Mouse (Mus musculus): ENCODE data around the gene Slc8a1. TPM values are rescaled to one million over a fixed set of nuclear protein-coding genes. Genes with fewer than 3 reads are reported as not detected.

Gene Slc8a1
- total and polyA plus RNA-seq, 3 experiments, result 0.11 TPM; not detected in 2

DNA sequence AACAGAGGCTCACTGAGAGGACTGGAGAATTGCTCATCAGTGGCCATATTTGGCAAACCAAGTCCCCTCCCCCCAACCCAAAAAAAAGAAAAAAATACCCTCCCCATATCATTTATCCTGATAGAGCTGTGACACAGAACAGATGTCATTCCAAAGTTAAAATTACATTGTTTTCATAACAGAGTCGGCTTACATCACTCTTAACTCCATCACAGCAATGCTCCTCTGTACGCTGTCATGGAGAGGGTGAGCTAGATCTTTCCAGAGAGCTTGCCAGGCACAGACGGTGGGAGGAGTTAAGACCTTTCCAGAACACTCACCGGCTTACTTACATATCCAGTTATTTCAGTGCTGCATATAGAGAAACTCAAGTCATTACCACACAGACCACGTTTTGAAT, 269.2 kb downstream of the Slc8a1 start:
- no peak overlapping the region for H3K4me3 ChIP-seq (ENCODE audit: low read depth, low read length)
- H3K27me3 ChIP-seq (ENCODE audit: insufficient read depth, low read length), result no peaks in the 10 kb centered on the region
- DNase-seq (ENCODE audit: low spot score), result no peak
- no peak for TF ChIP-seq GATA2 (IDR thresholded peaks at IDR 0.05; ENCODE audit: borderline replicate concordance, low read depth, low read length)
- TF ChIP-seq CTCF (IDR thresholded peaks at IDR 0.05; ENCODE audit: low read depth, low read length), result no peak
- no peak for TF ChIP-seq POLR2AphosphoS5 (IDR thresholded peaks at IDR 0.05; ENCODE audit: insufficient replicate concordance, low read depth, low read length)
- no peak for TF ChIP-seq GATA1 (IDR thresholded peaks at IDR 0.05; ENCODE audit: borderline replicate concordance, low read length)
- no peak for TF ChIP-seq TAL1 (conservative IDR thresholded peaks at IDR 0.05; ENCODE audit: low read depth, low read length)
- peaks cover 4% of the 10 kb centered on the region; the same call in 1 of the 2 replicates for H3K9me3 ChIP-seq (replicated peaks)
- H3K36me3 ChIP-seq (replicated peaks), result no peaks in the 10 kb centered on the region
- ATAC-seq (ENCODE audit: extremely low read depth, insufficient number of reproducible peaks, low FRiP score, poor library complexity, severe bottlenecking), result no peak
- no peaks in the 10 kb centered on the region for H3K4me1 ChIP-seq (ENCODE audit: insufficient read depth, low read depth, low read length)

DNA sequence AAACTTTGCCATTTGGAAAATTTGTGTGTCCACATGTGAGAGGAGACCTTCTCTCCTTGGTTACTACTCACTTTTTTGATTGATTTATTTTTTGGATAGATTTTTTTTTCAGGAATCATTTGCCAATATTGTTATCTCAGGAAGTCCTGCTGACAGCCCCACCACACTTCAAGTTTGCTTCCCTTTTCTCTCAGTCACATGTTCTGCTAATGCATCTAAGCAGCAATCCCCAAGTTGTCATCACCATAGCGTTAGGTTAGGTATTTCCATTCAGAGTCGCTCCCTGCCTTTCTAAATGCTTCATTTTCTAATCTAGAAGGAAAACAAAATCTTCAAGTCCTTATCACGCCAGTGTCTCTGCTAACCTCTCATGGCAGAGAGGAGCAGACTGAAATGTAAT, 278.8 kb downstream of the Slc8a1 start:
- DNase-seq (ENCODE audit: low spot score), result no peak
- no peak for TF ChIP-seq GATA1 (IDR thresholded peaks at IDR 0.05; ENCODE audit: borderline replicate concordance, low read length)
- no peak for TF ChIP-seq GATA2 (IDR thresholded peaks at IDR 0.05; ENCODE audit: borderline replicate concordance, low read depth, low read length)
- TF ChIP-seq POLR2AphosphoS5 (IDR thresholded peaks at IDR 0.05; ENCODE audit: insufficient replicate concordance, low read depth, low read length), result no peak
- TF ChIP-seq TAL1 (conservative IDR thresholded peaks at IDR 0.05; ENCODE audit: low read depth, low read length), result no peak
- no peak for TF ChIP-seq CTCF (IDR thresholded peaks at IDR 0.05; ENCODE audit: low read depth, low read length)
- no peak for ATAC-seq (ENCODE audit: extremely low read depth, insufficient number of reproducible peaks, low FRiP score, poor library complexity, severe bottlenecking)
- Histone ChIP-seq H3K4me3 (ENCODE audit: low read depth, low read length) (no peak overlapping the region), H3K36me3 (replicated peaks) (no peaks in the 10 kb centered on the region), H3K4me1 (ENCODE audit: insufficient read depth, low read depth, low read length) (no peaks in the 10 kb centered on the region), H3K27me3 (ENCODE audit: insufficient read depth, low read length) (no peaks in the 10 kb centered on the region), H3K9me3 (replicated peaks) (peaks cover 5% of the 10 kb centered on the region; the same call in 1 of the 2 replicates)

DNA sequence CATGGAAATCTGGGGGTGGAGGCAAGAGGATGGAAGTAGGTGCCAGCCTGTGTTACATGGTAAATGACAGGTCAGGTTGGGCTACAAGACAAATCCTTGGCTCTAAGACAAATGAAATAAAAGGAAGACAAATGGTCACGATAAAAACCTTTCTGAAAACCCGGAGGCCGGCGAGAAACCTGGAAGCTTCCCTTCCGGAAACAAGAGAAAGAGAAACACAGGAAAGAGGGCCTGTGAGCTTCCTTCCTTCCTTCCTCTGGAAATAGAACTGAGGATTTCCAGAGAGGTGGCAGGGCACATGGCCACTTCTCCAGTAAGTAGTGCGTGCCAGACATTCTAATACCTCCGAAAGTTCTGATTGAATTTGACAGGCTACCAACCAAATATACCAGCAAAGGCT, 282.2 kb downstream of the Slc8a1 start:
- ATAC-seq (ENCODE audit: extremely low read depth, insufficient number of reproducible peaks, low FRiP score, poor library complexity, severe bottlenecking) (no peak), DNase-seq (ENCODE audit: low spot score) (no peak)
- Histone ChIP-seq H3K27me3 (ENCODE audit: insufficient read depth, low read length) (no peaks in the 10 kb centered on the region), H3K4me1 (ENCODE audit: insufficient read depth, low read depth, low read length) (no peaks in the 10 kb centered on the region), H3K4me3 (ENCODE audit: low read depth, low read length) (no peak overlapping the region), H3K36me3 (replicated peaks) (no peaks in the 10 kb centered on the region), H3K9me3 (replicated peaks) (peaks cover 7% of the 10 kb centered on the region; the same call in 1 of the 2 replicates)
- TF ChIP-seq TAL1 (conservative IDR thresholded peaks at IDR 0.05; ENCODE audit: low read depth, low read length) (no peak), POLR2AphosphoS5 (IDR thresholded peaks at IDR 0.05; ENCODE audit: insufficient replicate concordance, low read depth, low read length) (no peak), CTCF (IDR thresholded peaks at IDR 0.05; ENCODE audit: low read depth, low read length) (no peak), GATA2 (IDR thresholded peaks at IDR 0.05; ENCODE audit: borderline replicate concordance, low read depth, low read length) (no peak), GATA1 (IDR thresholded peaks at IDR 0.05; ENCODE audit: borderline replicate concordance, low read length) (no peak)

DNA sequence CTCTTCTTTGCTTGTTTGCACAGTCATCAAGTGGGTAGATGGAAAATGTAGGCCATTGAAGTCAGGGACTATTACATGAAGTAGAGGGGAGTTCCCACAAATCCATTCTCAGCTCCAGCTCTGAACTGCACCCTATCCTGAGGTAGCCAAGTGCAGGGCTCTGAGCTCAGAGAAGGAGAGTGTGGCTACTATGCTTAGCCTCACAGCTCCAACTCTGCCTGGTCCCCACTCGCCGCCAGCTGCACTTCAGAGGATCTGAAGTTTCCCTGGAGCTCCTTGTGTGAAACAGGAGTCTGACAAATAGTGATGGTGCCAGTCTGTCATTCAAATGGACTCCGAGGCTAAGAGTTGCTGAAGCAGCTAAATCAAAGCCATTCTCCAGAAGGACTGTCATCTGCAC, 282.9 kb downstream of the Slc8a1 start:
- no peaks in the 10 kb centered on the region for H3K4me1 ChIP-seq (ENCODE audit: insufficient read depth, low read depth, low read length)
- H3K36me3 ChIP-seq (replicated peaks), result no peaks in the 10 kb centered on the region
- no peak for TF ChIP-seq CTCF (IDR thresholded peaks at IDR 0.05; ENCODE audit: low read depth, low read length)
- no peak for TF ChIP-seq TAL1 (conservative IDR thresholded peaks at IDR 0.05; ENCODE audit: low read depth, low read length)
- TF ChIP-seq GATA2 (IDR thresholded peaks at IDR 0.05; ENCODE audit: borderline replicate concordance, low read depth, low read length), result no peak
- TF ChIP-seq GATA1 (IDR thresholded peaks at IDR 0.05; ENCODE audit: borderline replicate concordance, low read length), result no peak
- TF ChIP-seq POLR2AphosphoS5 (IDR thresholded peaks at IDR 0.05; ENCODE audit: insufficient replicate concordance, low read depth, low read length), result no peak
- DNase-seq (ENCODE audit: low spot score) (no peak), ATAC-seq (ENCODE audit: extremely low read depth, insufficient number of reproducible peaks, low FRiP score, poor library complexity, severe bottlenecking) (no peak)
- H3K4me3 ChIP-seq (ENCODE audit: low read depth, low read length), result no peak overlapping the region
- H3K9me3 ChIP-seq (replicated peaks), result peaks cover 7% of the 10 kb centered on the region; the same call in 1 of the 2 replicates
- H3K27me3 ChIP-seq (ENCODE audit: insufficient read depth, low read length), result no peaks in the 10 kb centered on the region

DNA sequence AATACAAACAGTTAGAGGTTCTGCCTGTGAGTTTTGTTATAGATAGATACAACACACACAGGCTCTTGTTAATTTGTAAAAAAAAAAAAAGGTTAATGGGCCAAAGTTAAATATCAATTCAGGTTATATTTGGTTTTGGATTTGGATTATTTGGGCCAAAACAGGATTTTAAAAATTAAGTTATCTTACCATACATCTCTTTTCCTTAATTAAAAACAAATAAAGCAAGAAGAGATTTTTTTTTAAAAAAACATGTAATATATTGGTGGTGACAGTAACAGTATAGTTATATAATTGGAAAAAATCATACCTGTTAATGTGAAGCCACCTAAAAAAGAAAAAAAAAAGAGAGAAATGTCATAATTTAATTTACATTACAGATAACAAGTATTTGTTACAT, 296.7 kb downstream of the Slc8a1 start, which contains the start of gene Gm11096:
Gene Gm11096, plus strand, starts transcription at position 301 of the 400 bp plus-strand sequence.
- H3K27me3 ChIP-seq (ENCODE audit: insufficient read depth, low read length), result no peaks in the 10 kb centered on the region
- DNase-seq (ENCODE audit: low spot score) (no peak), ATAC-seq (ENCODE audit: extremely low read depth, insufficient number of reproducible peaks, low FRiP score, poor library complexity, severe bottlenecking) (no peak)
- no peak for TF ChIP-seq POLR2AphosphoS5 (IDR thresholded peaks at IDR 0.05; ENCODE audit: insufficient replicate concordance, low read depth, low read length)
- TF ChIP-seq TAL1 (conservative IDR thresholded peaks at IDR 0.05; ENCODE audit: low read depth, low read length), result no peak
- TF ChIP-seq CTCF (IDR thresholded peaks at IDR 0.05; ENCODE audit: low read depth, low read length), result no peak
- no peak for TF ChIP-seq GATA2 (IDR thresholded peaks at IDR 0.05; ENCODE audit: borderline replicate concordance, low read depth, low read length)
- no peak for TF ChIP-seq GATA1 (IDR thresholded peaks at IDR 0.05; ENCODE audit: borderline replicate concordance, low read length)
- peaks cover 8% of the 10 kb centered on the region for H3K9me3 ChIP-seq (replicated peaks)
- no peaks in the 10 kb centered on the region for H3K4me1 ChIP-seq (ENCODE audit: insufficient read depth, low read depth, low read length)
- H3K4me3 ChIP-seq (ENCODE audit: low read depth, low read length), result no peak within 1 kb of the TSS
- H3K36me3 ChIP-seq (replicated peaks), result no peaks in the 10 kb centered on the region

DNA sequence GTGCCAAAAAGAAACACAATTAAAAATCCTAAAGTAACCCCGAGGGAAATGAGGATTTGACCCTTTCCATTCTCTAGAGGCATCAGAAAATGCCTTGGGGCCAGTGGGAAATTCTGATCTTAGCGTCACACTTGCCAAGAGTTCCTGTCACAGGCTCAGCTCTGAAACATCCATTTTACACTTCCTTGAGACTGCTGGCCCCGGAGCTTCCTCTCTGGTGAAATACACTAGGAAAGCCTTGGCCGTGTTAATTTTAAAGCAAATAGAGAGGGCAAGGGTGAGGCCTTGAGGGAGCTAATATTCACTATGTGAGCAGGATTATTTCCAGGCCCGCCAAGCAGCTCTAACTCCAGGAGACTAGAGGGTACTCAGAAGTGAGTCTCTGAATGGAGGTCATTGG, 305.0 kb downstream of the Slc8a1 start:
- H3K36me3 ChIP-seq (replicated peaks), result no peaks in the 10 kb centered on the region
- no peaks in the 10 kb centered on the region for H3K4me1 ChIP-seq (ENCODE audit: insufficient read depth, low read depth, low read length)
- ATAC-seq (ENCODE audit: extremely low read depth, insufficient number of reproducible peaks, low FRiP score, poor library complexity, severe bottlenecking) (no peak), DNase-seq (ENCODE audit: low spot score) (no peak)
- H3K9me3 ChIP-seq (replicated peaks), result peaks cover 10% of the 10 kb centered on the region
- H3K4me3 ChIP-seq (ENCODE audit: low read depth, low read length), result no peak overlapping the region
- H3K27me3 ChIP-seq (ENCODE audit: insufficient read depth, low read length), result no peaks in the 10 kb centered on the region
- TF ChIP-seq CTCF (IDR thresholded peaks at IDR 0.05; ENCODE audit: low read depth, low read length) (no peak), GATA2 (IDR thresholded peaks at IDR 0.05; ENCODE audit: borderline replicate concordance, low read depth, low read length) (no peak), POLR2AphosphoS5 (IDR thresholded peaks at IDR 0.05; ENCODE audit: insufficient replicate concordance, low read depth, low read length) (no peak), TAL1 (conservative IDR thresholded peaks at IDR 0.05; ENCODE audit: low read depth, low read length) (no peak), GATA1 (IDR thresholded peaks at IDR 0.05; ENCODE audit: borderline replicate concordance, low read length) (no peak)
